Mouse (Mus musculus) lung, postnatal 14 days (tissue): ENCODE data around the gene Negr1.

Experiments used
- DNase-seq: peaks from one replicate; pipeline ENCODE4 v3.0.0; 2021

Gene Negr1

GRCm38 (mm10) chr3:156561524-156562423 is at the start of gene Negr1:
Gene Negr1, plus strand, starts transcription at chr3:156561794.
- DNase-seq, result peak; percentile 61

GRCm38 (mm10) chr3:156526461-156526933 is 35.1 kb upstream of the Negr1 start:
- DNase-seq, result no peak

GRCm38 (mm10) chr3:156527231-156527995 is 34.2 kb upstream of the Negr1 start:
- DNase-seq, result no peak

- DNase-seq, result no peak
Observed at GRCm38 (mm10) chr3:156559441-156559825, 2.2 kb upstream of the Negr1 start.

GRCm38 (mm10) chr3:156559826-156560471 is 1.6 kb upstream of the Negr1 start:
- DNase-seq, result no peak

GRCm38 (mm10) chr3:156560766-156561165 is 828 bp upstream of the Negr1 start:
- DNase-seq, result peak; percentile 54

- no peak for DNase-seq
Observed at GRCm38 (mm10) chr3:156562424-156562785, 811 bp downstream of the Negr1 start.

- no peak for DNase-seq
Observed at GRCm38 (mm10) chr3:156562796-156563195, 1.2 kb downstream of the Negr1 start.

GRCm38 (mm10) chr3:156563353-156563752 is 1.8 kb downstream of the Negr1 start:
- no peak for DNase-seq

GRCm38 (mm10) chr3:156573465-156573864 is 11.9 kb downstream of the Negr1 start:
- DNase-seq, result no peak

GRCm38 (mm10) chr3:156576292-156576691 is 14.7 kb downstream of the Negr1 start:
- DNase-seq, result no peak

- no peak for DNase-seq
Observed at GRCm38 (mm10) chr3:156590612-156591011, 29.0 kb downstream of the Negr1 start.

GRCm38 (mm10) chr3:156591125-156591524 is 29.5 kb downstream of the Negr1 start:
- DNase-seq, result no peak

GRCm38 (mm10) chr3:156606846-156607245 is 45.3 kb downstream of the Negr1 start:
- no peak for DNase-seq

GRCm38 (mm10) chr3:156619921-156620320 is 58.3 kb downstream of the Negr1 start:
- DNase-seq, result no peak

GRCm38 (mm10) chr3:156628594-156628993 is 67.0 kb downstream of the Negr1 start:
- no peak for DNase-seq

GRCm38 (mm10) chr3:156632942-156633341 is 71.3 kb downstream of the Negr1 start:
- DNase-seq, result no peak

- DNase-seq, result no peak
Observed at GRCm38 (mm10) chr3:156639382-156639781, 77.8 kb downstream of the Negr1 start.

- DNase-seq, result peak; percentile 42
Observed at GRCm38 (mm10) chr3:156643710-156644363, 82.2 kb downstream of the Negr1 start.

GRCm38 (mm10) chr3:156648378-156648777 is 86.8 kb downstream of the Negr1 start:
- DNase-seq, result no peak

GRCm38 (mm10) chr3:156662553-156662952 is 101.0 kb downstream of the Negr1 start:
- DNase-seq, result no peak

GRCm38 (mm10) chr3:156672560-156672959 is 111.0 kb downstream of the Negr1 start:
- DNase-seq, result no peak
